Mouse (Mus musculus) mouse embryonic stem cell (cell line): ENCODE measurements around the gene Gm20388.

Experiments used
- in situ Hi-C, 2 experiments: fragments of 300-500 bp; cut with MboI; formaldehyde crosslinking; loops; 1 replicate in 1 of 2; 3 replicates in 1 of 2; pipeline ENCODE4 v1.14.3; 2019 to 2020; ENCODE audit warnings: low sequenced_read_pairs in 2 of 2, low pct_unique_long_range_greater_than_20kb in 1 of 2, mixed read lengths in 1 of 2; ENCODE audit not compliant: unreplicated experiment in 1 of 2

Gm20388 gene

GRCm38 (mm10) chr8:123736974-123737373 lies 3826.3 kb downstream of the Gm20388 start:
- in situ Hi-C loops = no loop called here

GRCm38 (mm10) chr8:123740263-123740662 lies 3829.6 kb downstream of the Gm20388 start:
- in situ Hi-C loops = no loop called here

GRCm38 (mm10) chr8:123741232-123741631 lies 3830.6 kb downstream of the Gm20388 start:
- in situ Hi-C loops = no loop called here

GRCm38 (mm10) chr8:123746488-123746887 lies 3835.8 kb downstream of the Gm20388 start:
- in situ Hi-C loops = no loop called here

DNA sequence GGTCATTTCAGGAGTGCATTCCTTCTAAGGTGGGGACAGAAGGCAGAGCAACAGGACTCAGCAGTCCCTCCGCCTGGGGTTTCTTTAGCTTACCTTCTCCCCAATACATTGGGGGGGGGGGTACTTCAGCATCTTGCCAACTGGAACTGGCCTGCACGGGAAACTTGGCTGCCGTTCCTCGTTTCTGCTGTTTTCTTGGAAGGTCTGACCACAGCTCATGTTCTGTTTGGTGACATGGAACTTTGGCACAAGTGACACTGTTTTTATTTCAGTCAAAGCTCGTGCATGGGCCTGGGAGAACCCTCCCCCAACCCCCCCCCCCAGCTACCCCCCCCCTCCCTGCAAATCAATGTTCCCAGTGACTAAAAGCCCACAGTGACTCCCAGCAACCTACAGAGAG lies 3837.1 kb downstream of the Gm20388 start:
- in situ Hi-C loops = no loop called here

- in situ Hi-C loops = no loop called here
These were observed 3839.6 kb downstream of the Gm20388 start for GRCm38 (mm10) chr8:123750171-123750693.

- in situ Hi-C loops = no loop called here
These were observed 3842.3 kb downstream of the Gm20388 start for GRCm38 (mm10) chr8:123752773-123753468.

DNA sequence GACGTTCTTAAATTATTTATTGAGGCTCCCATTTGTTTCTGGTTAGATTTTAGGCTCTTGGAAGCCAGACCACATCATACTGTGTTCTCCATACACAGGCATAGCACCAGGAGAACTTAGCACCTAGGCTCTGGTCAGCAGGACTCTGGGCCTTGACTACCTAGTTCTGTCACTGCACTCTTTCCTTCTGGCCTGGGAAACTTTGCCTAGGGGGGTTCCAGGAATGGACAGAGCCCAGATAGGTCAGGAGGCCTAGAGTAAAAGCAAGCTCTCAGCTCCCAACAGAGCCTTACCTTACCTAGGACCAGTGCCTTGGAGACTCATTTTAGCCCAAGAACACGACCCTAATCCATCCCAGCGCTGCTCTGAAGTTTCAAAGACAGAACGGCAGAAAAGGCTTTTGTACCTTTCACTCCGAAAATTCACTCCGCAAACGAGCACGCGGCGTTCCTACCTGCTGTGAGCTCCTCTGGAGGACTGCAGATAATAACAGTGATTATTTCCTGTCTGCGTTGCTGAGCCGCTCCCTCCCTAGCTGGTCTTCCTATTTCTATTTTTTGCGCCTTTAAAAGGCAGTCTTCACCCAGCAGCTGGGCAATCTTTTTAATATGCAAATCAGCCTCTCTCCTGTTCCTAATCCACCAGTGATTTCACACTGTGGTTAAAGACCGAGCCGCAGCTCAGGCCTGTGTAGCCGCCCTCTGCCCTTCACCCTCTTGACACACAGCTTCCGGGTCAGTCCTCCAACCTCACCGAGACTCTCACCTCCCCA lies 3843.1 kb downstream of the Gm20388 start:
- in situ Hi-C loops = no loop called here

DNA sequence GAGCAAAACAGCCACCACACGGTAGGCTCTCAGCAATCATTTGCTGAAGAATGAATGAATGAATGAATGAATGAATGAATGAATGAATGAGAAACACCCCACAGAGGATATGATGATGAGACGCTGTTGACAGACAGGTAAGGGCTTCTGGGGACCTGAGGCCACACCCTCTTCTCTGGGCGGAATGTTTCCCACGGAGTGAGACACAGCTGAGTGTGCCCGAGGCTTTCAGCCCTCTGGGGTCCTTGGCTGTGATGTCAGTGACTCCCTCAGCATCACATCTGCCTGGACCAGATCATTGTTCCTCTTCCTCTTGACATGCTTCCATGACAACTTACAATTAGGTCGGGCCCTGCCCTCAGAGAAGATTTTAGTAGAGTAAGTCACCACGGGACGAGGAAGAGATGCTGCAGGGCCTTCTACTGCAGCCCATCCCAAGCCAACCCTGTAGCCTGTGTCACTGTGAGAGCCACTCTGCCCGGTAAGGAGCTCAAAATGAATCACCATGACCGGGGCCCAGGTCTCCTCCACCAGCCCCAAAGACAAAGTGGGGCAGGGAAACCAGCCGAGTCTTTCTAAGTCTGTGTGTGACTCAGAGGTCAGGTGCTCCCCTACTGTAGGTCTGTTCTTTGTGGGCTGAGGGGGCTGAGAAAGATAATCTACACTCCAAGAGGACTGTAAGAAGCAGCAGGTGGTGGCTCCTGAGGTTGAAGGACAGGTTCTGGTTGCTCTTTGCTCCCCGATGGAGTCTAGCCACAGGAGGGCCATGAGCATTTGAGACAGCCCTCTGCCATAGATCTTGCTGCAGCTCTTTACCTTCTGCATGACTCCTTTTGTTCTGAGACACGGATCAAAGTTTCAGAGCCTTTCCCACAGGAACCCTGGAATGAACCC lies 3844.1 kb downstream of the Gm20388 start:
- in situ Hi-C loops = no loop called here

DNA sequence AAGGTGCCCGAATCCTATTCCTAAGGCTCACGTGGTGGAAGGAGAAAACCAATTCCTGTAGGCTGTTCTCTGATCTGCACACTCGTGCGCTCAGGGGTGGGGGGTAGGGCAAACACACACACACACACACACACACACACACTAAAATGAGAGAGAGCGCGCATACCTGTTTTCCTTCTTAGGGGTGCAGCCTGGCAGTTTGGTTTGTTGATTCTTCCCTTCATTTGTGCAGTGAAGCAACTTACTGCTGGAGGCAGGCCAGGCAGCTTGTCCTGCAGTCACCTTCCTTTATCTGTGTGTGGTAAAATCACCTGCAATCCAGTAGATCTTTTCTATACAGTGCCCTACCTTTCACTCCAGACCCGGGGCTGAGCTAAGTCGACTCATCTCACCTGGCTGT lies 3846.3 kb downstream of the Gm20388 start:
- in situ Hi-C loops = no loop called here

DNA sequence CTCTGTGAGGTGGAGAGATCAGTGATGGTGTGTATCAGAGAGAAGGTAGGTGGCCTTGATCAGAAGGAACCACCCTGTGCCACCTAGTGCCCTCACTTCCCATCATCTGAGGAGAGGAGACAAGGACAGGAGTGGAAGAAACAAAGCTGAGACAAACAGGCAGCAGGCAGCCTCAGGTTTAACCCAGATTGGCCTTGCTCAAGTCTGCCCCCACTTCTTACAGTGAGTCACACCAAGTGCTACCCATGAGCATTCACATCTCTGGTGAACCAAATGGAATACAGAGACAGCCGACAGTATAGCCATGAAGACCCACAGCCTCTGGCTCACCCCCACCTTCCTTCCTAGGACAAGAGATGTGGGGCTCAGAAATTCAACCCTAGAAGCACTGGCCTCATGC lies 3848.3 kb downstream of the Gm20388 start:
- in situ Hi-C loops = no loop called here

- in situ Hi-C loops = no loop called here
These were observed 3849.3 kb downstream of the Gm20388 start for GRCm38 (mm10) chr8:123759933-123760332.

DNA sequence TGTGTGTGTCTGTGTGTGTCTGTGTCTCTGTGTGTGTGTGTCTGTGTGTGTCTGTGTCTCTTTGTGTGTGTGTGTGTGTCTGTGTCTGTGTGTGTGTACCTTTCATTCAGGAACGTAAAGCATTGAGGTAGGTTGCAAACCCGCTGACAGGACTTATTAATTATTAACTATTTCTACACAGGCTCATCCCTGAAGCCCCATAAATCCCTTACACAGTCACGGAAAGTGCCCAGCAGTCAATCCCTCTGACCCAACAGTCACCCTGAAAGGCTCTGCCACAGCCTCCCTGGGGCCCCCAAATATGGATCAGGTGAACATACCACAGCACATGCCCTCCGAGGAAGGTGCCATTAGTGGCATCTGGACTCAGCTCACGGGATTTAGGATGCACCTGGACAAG lies 3849.9 kb downstream of the Gm20388 start:
- in situ Hi-C loops = no loop called here

DNA sequence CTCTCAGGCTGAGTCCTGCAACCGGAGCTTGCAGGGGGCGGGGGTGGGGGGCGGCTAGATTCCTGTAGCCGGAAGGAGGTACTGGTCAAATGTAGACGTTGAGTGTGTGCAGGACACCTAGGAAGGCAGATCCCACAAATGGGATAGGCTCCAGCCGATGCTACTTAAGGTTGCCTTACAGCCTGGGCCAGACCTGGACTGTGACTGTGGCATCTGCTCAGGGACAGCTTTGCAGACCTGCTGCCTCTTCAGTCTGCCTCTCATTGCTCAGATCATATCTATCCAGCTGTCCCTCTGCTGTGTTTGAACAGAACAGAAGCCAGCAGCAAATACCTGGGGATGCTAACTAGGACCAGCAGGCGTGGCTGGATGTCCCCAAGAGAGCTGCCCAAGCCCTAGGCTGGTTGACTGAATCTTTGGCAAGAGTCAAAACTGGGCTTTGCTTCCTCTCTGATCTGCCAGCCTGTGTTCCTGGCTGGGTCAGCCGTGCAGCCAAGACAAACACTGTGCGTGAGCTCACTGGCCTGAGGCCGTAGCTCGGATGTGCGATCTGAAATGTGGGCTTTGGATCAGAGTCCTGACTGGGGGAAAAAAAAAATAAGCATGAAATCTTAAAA lies 3850.7 kb downstream of the Gm20388 start:
- in situ Hi-C loops = no loop called here

GRCm38 (mm10) chr8:123761883-123762270 lies 3851.2 kb downstream of the Gm20388 start:
- in situ Hi-C loops = no loop called here

DNA sequence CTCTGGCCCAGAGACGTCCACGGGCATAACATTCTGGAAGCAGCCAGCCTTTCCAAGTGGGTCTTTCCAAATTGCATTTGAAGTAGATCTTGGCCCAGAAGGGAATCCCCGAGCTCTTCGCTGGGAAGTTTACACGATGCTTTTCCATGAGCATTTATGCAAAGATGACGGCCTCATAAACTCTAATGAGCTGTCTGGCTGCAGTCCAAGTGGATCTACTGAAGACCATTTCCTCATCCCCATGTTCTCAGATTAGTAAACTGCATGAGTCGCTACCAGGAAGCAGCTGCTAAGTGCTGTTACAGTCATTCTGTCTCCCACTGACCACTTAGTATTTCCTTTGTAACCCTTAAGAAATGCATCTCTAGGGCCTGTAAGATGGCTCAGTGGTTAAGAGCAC lies 3852.7 kb downstream of the Gm20388 start:
- in situ Hi-C loops = no loop called here

DNA sequence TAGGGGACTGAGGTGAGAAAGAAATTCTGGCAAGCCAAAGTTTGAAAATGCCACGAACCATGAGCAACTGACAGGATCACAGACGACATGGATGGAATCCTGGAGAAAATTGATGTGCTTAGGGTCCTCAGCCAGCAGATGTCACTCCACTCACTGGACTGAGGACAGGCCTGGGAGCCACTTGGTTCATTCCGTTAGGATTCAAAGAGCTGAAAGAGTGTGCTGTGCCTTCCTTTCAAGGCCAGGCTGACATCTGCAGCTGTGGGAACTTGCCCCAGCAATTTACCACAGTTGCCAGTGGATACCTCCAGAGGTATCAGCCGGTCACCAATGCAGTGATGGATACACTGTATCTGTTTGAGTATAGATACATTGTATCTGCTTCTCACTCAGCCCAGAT lies 3854.0 kb downstream of the Gm20388 start:
- in situ Hi-C loops = loop anchor here in 1 of 2 experiments (5.0 kb wide), 1 partner anchor 117 kb away; no protein-coding TSS in a partner anchor

DNA sequence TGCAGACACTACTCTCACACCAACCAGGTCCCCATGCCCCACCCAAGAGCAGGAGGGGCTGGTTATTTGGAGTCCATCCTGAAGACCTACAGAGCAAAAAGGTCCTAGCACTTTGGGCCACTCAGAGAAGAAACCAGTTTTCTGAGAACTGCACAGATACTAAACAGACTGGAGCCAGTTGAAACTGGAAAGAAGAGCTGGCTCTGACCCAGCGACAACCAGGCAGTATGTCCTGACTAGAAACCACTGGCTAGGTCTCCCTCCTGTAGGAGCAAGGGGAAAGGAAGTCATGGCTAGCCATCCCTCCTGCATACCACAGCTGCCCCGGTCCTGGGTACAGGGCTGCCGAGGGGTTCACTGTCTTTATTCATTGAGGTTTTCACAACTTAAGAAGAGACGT lies 3855.9 kb downstream of the Gm20388 start:
- in situ Hi-C loops = loop anchor here in 1 of 2 experiments (5.0 kb wide), 1 partner anchor 119 kb away; no protein-coding TSS in a partner anchor
